Mouse (Mus musculus): Measurements from ENCODE around the gene Slc48a1. TPM values are rescaled to one million over a fixed set of nuclear protein-coding genes. Genes with fewer than 3 reads are reported as not detected.

Gene Slc48a1
- polyA plus RNA-seq, 1 experiment from 2014 or later: 33.6 TPM

DNA sequence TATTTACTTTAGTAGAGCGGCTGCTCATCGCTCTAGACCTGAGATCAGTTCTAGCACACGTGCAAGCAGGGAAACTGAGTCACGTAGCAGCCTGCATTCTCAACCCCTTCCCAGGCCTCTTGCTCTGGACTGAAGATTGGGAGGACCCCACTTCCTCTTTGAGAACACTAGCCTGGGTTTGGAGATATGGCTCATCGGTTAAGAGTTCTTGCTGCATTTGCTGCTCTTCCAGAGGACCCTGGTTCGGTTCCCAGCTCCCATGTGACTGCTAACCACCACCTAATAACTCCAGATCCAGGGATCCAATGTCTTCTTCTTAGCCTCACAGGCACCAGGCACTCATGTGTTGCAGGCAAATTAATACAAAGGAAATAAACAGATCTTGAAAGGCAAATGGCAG lies 63.1 kb downstream of the Slc48a1 start:
- ATAC-seq (ENCODE audit: low FRiP score) (no peak), DNase-seq (ENCODE audit: low spot score, missing footprints) (no peak)
- no peaks in the 10 kb centered on the region for H3K27me3 ChIP-seq (ENCODE audit: control insufficient read depth, insufficient read depth, low read length)
- no peak overlapping the region for H3K4me3 ChIP-seq (ENCODE audit: low read depth, low read length)
- H3K4me1 ChIP-seq (ENCODE audit: control insufficient read depth, insufficient read depth, low read length): no peaks in the 10 kb centered on the region
- H3K4me2 ChIP-seq: no peak overlapping the region
- H3K9ac ChIP-seq (ENCODE audit: low read length): no peak overlapping the region
- H3K36me3 ChIP-seq (ENCODE audit: control insufficient read depth, insufficient read depth, low read length): no peaks in the 10 kb centered on the region
- 91% methylated on average over 6 of the region's 6 CpGs for WGBS
- no peaks in the 10 kb centered on the region for H3K9me3 ChIP-seq (ENCODE audit: control insufficient read depth, low read length)
- H3K27ac ChIP-seq (ENCODE audit: low read depth, low read length): no peak overlapping the region

DNA sequence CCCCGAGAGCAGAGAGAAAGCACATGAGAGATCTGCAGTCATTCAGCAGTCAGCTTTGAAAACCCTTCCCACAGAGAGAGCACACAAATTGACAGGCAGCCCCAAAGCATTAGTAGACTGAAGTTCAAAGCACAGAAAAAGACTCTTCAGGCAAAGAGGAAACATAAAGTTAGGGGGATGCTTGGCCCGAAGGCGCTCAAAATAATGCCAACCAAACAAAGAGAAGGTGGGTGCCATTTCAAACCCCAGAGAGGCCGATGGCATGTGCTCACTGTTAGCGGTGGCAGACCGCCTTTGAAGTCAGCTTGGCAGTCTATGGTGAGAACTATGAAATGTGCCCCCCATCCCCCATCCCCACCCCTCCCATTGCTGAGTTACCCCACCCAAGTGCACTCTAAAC lies 63.7 kb downstream of the Slc48a1 start:
- Histone ChIP-seq H3K36me3 (ENCODE audit: control insufficient read depth, insufficient read depth, low read length) (no peaks in the 10 kb centered on the region), H3K9ac (ENCODE audit: low read length) (no peak overlapping the region), H3K9me3 (ENCODE audit: control insufficient read depth, low read length) (no peaks in the 10 kb centered on the region), H3K27ac (ENCODE audit: low read depth, low read length) (no peak overlapping the region), H3K4me2 (no peak overlapping the region), H3K4me1 (ENCODE audit: control insufficient read depth, insufficient read depth, low read length) (no peaks in the 10 kb centered on the region), H3K27me3 (ENCODE audit: control insufficient read depth, insufficient read depth, low read length) (no peaks in the 10 kb centered on the region), H3K4me3 (ENCODE audit: low read depth, low read length) (no peak overlapping the region)
- DNase-seq (ENCODE audit: low spot score, missing footprints) (no peak), ATAC-seq (ENCODE audit: low FRiP score) (no peak)
- WGBS: 88% methylated on average over 6 of the region's 6 CpGs

Other genes with a start within 250 kb of the Slc48a1 start
- gene Rpap3, start 72.7 kb upstream of the Slc48a1 start, polyA plus RNA-seq (2014; fragmentation: Nextera tagmentation; extraction: Ambion mirVana): 56.4 and 57.4 TPM in 2 replicates
- 0.18 and 0.32 TPM in 2 replicates for gene Endou, start 47.2 kb upstream of the Slc48a1 start, polyA plus RNA-seq (2014; fragmentation: Nextera tagmentation; extraction: Ambion mirVana)
- 3.0 and 3.2 TPM in 2 replicates for gene Rapgef3, start 10.5 kb upstream of the Slc48a1 start, polyA plus RNA-seq (2014; fragmentation: Nextera tagmentation; extraction: Ambion mirVana)
- gene Hdac7, start 66.0 kb downstream of the Slc48a1 start, polyA plus RNA-seq (2014; fragmentation: Nextera tagmentation; extraction: Ambion mirVana): 14.6 and 16.7 TPM in 2 replicates
- 0.10 and 0.38 TPM in 2 replicates for gene Vdr, start 132.1 kb downstream of the Slc48a1 start, polyA plus RNA-seq (2014; fragmentation: Nextera tagmentation; extraction: Ambion mirVana)
- 60.4 and 62.7 TPM in 2 replicates for gene Tmem106c, start 185.7 kb downstream of the Slc48a1 start, polyA plus RNA-seq (2014; fragmentation: Nextera tagmentation; extraction: Ambion mirVana)
- gene Col2a1, start 226.2 kb downstream of the Slc48a1 start, polyA plus RNA-seq (2014; fragmentation: Nextera tagmentation; extraction: Ambion mirVana): 94.5 and 94.6 TPM in 2 replicates